Comparison of ENCODE assay signal across 10 mouse cellular contexts in genomic region chr2:26847706-26848105, GRCm38 (mm10). TPM values are rescaled to one million over a fixed set of nuclear protein-coding genes. Genes with fewer than 3 reads are reported as not detected.
DNase-seq lines count a peak whose midpoint lies in the region; ATAC-seq lines count a peak whose summit lies in the region.
"Had no signal": no experiment of that assay in that cellular context is flagged by ENCODE, and none has a peak within 500 bp of the region (broad histone marks: within the 10 kb centered on the region; RNA-seq: fewer than 3 reads in every experiment).

No protein-coding gene starts in this region.

- 0 out of 2 replicates have a peak, but pooled peaks have one; percentile 45 for ATAC-seq in liver, embryonic 13.5 days (ENCODE audit: low read depth)
- no peak for ATAC-seq in neural tube, embryonic 15.5 days (ENCODE audit: low FRiP score)

- H3K9ac ChIP-seq in liver, embryonic 13.5 days: no peak overlapping the region
- H3K9ac ChIP-seq in neural tube, embryonic 15.5 days (replicated peaks): no peak overlapping the region
- H3K9ac ChIP-seq: embryonic facial prominence, embryonic 15.5 days had no signal

- intact Hi-C loops in heart, postnatal 14 days (cut with DNase I): loop anchor here (2.0 kb wide), 2 partner anchors 191 to 391 kb away; no protein-coding TSS in a partner anchor
- intact Hi-C loops in heart, postnatal 25 days (cut with DNase I): loop anchor here (1.0 kb wide), 2 partner anchors 191 to 390 kb away; no protein-coding TSS in a partner anchor

- no peaks in the 10 kb centered on the region for H3K27me3 ChIP-seq in liver, embryonic 13.5 days
- H3K27me3 ChIP-seq in neural tube, embryonic 15.5 days (replicated peaks): no peaks in the 10 kb centered on the region
- H3K27me3 ChIP-seq: embryonic facial prominence, embryonic 15.5 days had no signal

- H3K4me1 ChIP-seq in liver, embryonic 13.5 days (replicated peaks): no peaks in the 10 kb centered on the region
- no peaks in the 10 kb centered on the region for H3K4me1 ChIP-seq in neural tube, embryonic 15.5 days
- H3K4me1 ChIP-seq: embryonic facial prominence, embryonic 15.5 days had no signal

- peak; percentile 11 to 37 for DNase-seq in heart, postnatal 14 days
- no peak for DNase-seq in heart, postnatal 25 days (ENCODE audit: low spot score)
- DNase-seq in A20 (ENCODE audit: low read depth, low spot score) (peak; percentile 61), MN1 (ENCODE audit: low spot score) (peak; percentile 26)
- DNase-seq in embryo, embryonic 11.5 days (ENCODE audit: low read depth, low spot score): peak; percentile 4
- DNase-seq in liver, embryonic 13.5 days: peak; percentile 3
- DNase-seq in thymus, postnatal 14 days: peak; percentile 57

- H3K36me3 ChIP-seq in liver, embryonic 13.5 days: no peaks in the 10 kb centered on the region
- H3K36me3 ChIP-seq in neural tube, embryonic 15.5 days: no peaks in the 10 kb centered on the region
- H3K36me3 ChIP-seq: embryonic facial prominence, embryonic 15.5 days had no signal

- no peak overlapping the region for H3K4me2 ChIP-seq in liver, embryonic 13.5 days
- H3K4me2 ChIP-seq in neural tube, embryonic 15.5 days: no peak overlapping the region
- H3K4me2 ChIP-seq: embryonic facial prominence, embryonic 15.5 days had no signal

- 25% methylated on average over 2 of the region's 2 CpGs for WGBS in liver, embryonic 13.5 days (ENCODE audit: insufficient replicate concordance)
- WGBS in neural tube, embryonic 15.5 days: 56% methylated on average over 2 of the region's 2 CpGs

- H3K9me3 ChIP-seq in liver, embryonic 13.5 days (replicated peaks): no peaks in the 10 kb centered on the region
- no peaks in the 10 kb centered on the region for H3K9me3 ChIP-seq in neural tube, embryonic 15.5 days (replicated peaks)
- H3K9me3 ChIP-seq: embryonic facial prominence, embryonic 15.5 days had no signal

- H3K27ac ChIP-seq in liver, embryonic 13.5 days: no peak overlapping the region
- H3K27ac ChIP-seq in neural tube, embryonic 15.5 days (replicated peaks): no peak overlapping the region
- H3K27ac ChIP-seq: embryonic facial prominence, embryonic 15.5 days had no signal

- no peak overlapping the region for H3K4me3 ChIP-seq in liver, embryonic 13.5 days (replicated peaks)
- no peak overlapping the region for H3K4me3 ChIP-seq in neural tube, embryonic 15.5 days (replicated peaks)
- H3K4me3 ChIP-seq: embryonic facial prominence, embryonic 15.5 days had no signal

RNA-seq across cellular contexts. Expression of gene Abo, which starts 17.1 kb away (rescaled TPM):
- not detected for total RNA-seq in heart, postnatal 14 days (2021)
- total RNA-seq in heart, postnatal 25 days (2021): not detected
- polyA plus RNA-seq in liver, embryonic 13.5 days (2015; fragmentation: Nextera tagmentation; extraction: Ambion mirVana): not detected in 2 replicates
- polyA plus RNA-seq in neural tube, embryonic 15.5 days (2015; fragmentation: Nextera tagmentation; extraction: Ambion mirVana): not detected in 2 replicates
- polyA plus RNA-seq: embryonic facial prominence, embryonic 15.5 days; liver, embryonic 16.5 days had no signal

RNA-seq across cellular contexts. Expression of gene Surf6, which starts 55.0 kb away (rescaled TPM):
- total RNA-seq in heart, postnatal 14 days (2021): 10 to 100 TPM; 11.3 to 12.3 TPM
- total RNA-seq in heart, postnatal 25 days (2021): 10 to 100 TPM; 12.2 to 13.9 TPM
- 14.8 and 17.8 TPM in 2 replicates for polyA plus RNA-seq in liver, embryonic 13.5 days (2015; fragmentation: Nextera tagmentation; extraction: Ambion mirVana)
- polyA plus RNA-seq in neural tube, embryonic 15.5 days (2015; fragmentation: Nextera tagmentation; extraction: Ambion mirVana): 29.4 and 32.2 TPM in 2 replicates
